Mouse (Mus musculus) MEL (cell line): ENCODE measurements around the gene Exosc1. TPM values are rescaled to one million over a fixed set of nuclear protein-coding genes. Genes with fewer than 3 reads are reported as not detected.

Experiments
- DNase-seq: peaks from one replicate; pipeline ENCODE4 v3.0.0; 2011; ENCODE audit warnings: low read depth, low spot score
- H3K27ac ChIP-seq: 2 replicates; pipeline ENCODE4 v1.5.1; 2012; ENCODE audit warnings: low read depth, mild to moderate bottlenecking, control low read depth, low read length, moderate library complexity; ENCODE audit not compliant: control insufficient read depth
- H3K27me3 ChIP-seq, 2 experiments: fragments of 150-350 bp in 1 of 2; sonication (generic) in 1 of 2; 2 replicates each; pipeline ENCODE4 v1.6.1; 2012; ENCODE audit warnings: low read length in 2 of 2, mild to moderate bottlenecking in 2 of 2, improper control_type of control experiment in 1 of 2, moderate library complexity in 1 of 2; ENCODE audit not compliant: insufficient read depth in 2 of 2, control insufficient read depth in 1 of 2
- H3K36me3 ChIP-seq, 2 experiments: 2 replicates each; pipeline ENCODE4 v1.6.1; 2012 to 2014; ENCODE audit warnings: low read length in 2 of 2, improper control_type of control experiment in 1 of 2, inconsistent platforms in 1 of 2, mild to moderate bottlenecking in 1 of 2; ENCODE audit not compliant: insufficient read depth in 2 of 2, control insufficient read depth in 1 of 2
- H3K4me1 ChIP-seq, 2 experiments: fragments of 150-350 bp in 1 of 2; sonication (generic) in 1 of 2; 2 replicates each; pipeline ENCODE4 v1.6.1; 2012; ENCODE audit warnings: low read length in 2 of 2, improper control_type of control experiment in 1 of 2, mild to moderate bottlenecking in 1 of 2; ENCODE audit not compliant: insufficient read depth in 2 of 2, control insufficient read depth in 1 of 2
- H3K4me3 ChIP-seq, 2 experiments: fragments of 150-350 bp in 1 of 2; sonication (generic) in 1 of 2; 2 replicates each; pipeline ENCODE4 v1.5.1; 2012; ENCODE audit warnings: low read depth in 2 of 2, low read length in 2 of 2, mild to moderate bottlenecking in 2 of 2, moderate library complexity in 2 of 2, control low read depth in 1 of 2, improper control_type of control experiment in 1 of 2; ENCODE audit not compliant: control insufficient read depth in 1 of 2, insufficient read depth in 1 of 2
- H3K79me2 ChIP-seq: 2 replicates; pipeline ENCODE4 v1.6.1; 2012; ENCODE audit warnings: mild to moderate bottlenecking, low read length, moderate library complexity; ENCODE audit not compliant: control insufficient read depth, poor library complexity, insufficient read depth
- H3K9ac ChIP-seq: 2 replicates; pipeline ENCODE4 v1.6.1; 2012; ENCODE audit warnings: low read depth, mild to moderate bottlenecking, control low read depth, low read length, moderate library complexity; ENCODE audit not compliant: control insufficient read depth, poor library complexity, severe bottlenecking
- H3K9me3 ChIP-seq: fragments of 150-350 bp; sonication (generic); replicated peaks from 2 replicates; pipeline ENCODE4 v1.6.1; 2012; ENCODE audit warnings: mild to moderate bottlenecking, low read length, improper control_type of control experiment, moderate library complexity; ENCODE audit not compliant: insufficient read depth
- BHLHE40 ChIP-seq: IDR thresholded peaks from 2 replicates; pipeline ENCODE4 v1.6.1; 2012; ENCODE audit warnings: low read depth, mild to moderate bottlenecking, inconsistent platforms, low read length, improper control_type of control experiment, borderline replicate concordance
- CHD1 ChIP-seq: IDR thresholded peaks from 2 replicates; pipeline ENCODE4 v1.6.1; 2012; ENCODE audit warnings: low read depth, mild to moderate bottlenecking, inconsistent platforms, low read length, improper control_type of control experiment
- CHD2 ChIP-seq: IDR thresholded peaks from 2 replicates; pipeline ENCODE4 v1.6.1; 2011; ENCODE audit warnings: low read length, improper control_type of control experiment
- CTCF ChIP-seq, 3 experiments: IDR thresholded peaks in 2 of 3; conservative IDR thresholded peaks in 1 of 3; 2 replicates each; pipeline ENCODE4 v1.5.1; 2011 to 2012; ENCODE audit warnings: low read length in 3 of 3, low read depth in 2 of 3, mild to moderate bottlenecking in 2 of 3, improper control_type of control experiment in 1 of 3, inconsistent platforms in 1 of 3, mixed read lengths in 1 of 3, moderate library complexity in 1 of 3; ENCODE audit not compliant: control insufficient read depth in 1 of 3, insufficient read depth in 1 of 3, poor library complexity in 1 of 3, severe bottlenecking in 1 of 3
- E2F4 ChIP-seq: IDR thresholded peaks from 2 replicates; pipeline ENCODE4 v1.6.1; 2011; ENCODE audit warnings: low read depth, low read length, improper control_type of control experiment, borderline replicate concordance
- ELF1 ChIP-seq: IDR thresholded peaks from 2 replicates; pipeline ENCODE4 v1.6.1; 2014; ENCODE audit warnings: low read depth, mild to moderate bottlenecking, inconsistent platforms, low read length, improper control_type of control experiment, moderate library complexity
- EP300 ChIP-seq, 2 experiments: IDR thresholded peaks; 2 replicates each; pipeline ENCODE4 v1.6.1; 2011; ENCODE audit warnings: improper control_type of control experiment in 2 of 2, low read length in 2 of 2, low read depth in 1 of 2, mild to moderate bottlenecking in 1 of 2
- ETS1 ChIP-seq: IDR thresholded peaks from 2 replicates; pipeline ENCODE4 v1.6.1; 2012; ENCODE audit warnings: low read depth, mild to moderate bottlenecking, inconsistent platforms, low read length, improper control_type of control experiment, moderate library complexity
- GABPA ChIP-seq: IDR thresholded peaks from 2 replicates; pipeline ENCODE4 v1.6.1; 2012; ENCODE audit warnings: low read depth, mild to moderate bottlenecking, inconsistent platforms, low read length, improper control_type of control experiment, moderate library complexity
- GATA1 ChIP-seq: IDR thresholded peaks from 2 replicates; pipeline ENCODE4 v1.6.1; 2011; ENCODE audit warnings: low read depth, low read length, improper control_type of control experiment
- HCFC1 ChIP-seq: IDR thresholded peaks from 2 replicates; pipeline ENCODE4 v1.6.1; 2012; ENCODE audit warnings: low read depth, mild to moderate bottlenecking, inconsistent platforms, low read length, improper control_type of control experiment, moderate library complexity
- JUND ChIP-seq: IDR thresholded peaks from 2 replicates; pipeline ENCODE4 v1.6.1; 2011; ENCODE audit warnings: low read depth, mild to moderate bottlenecking, improper control_type of control experiment, low read length
- KAT2A ChIP-seq: conservative IDR thresholded peaks from 2 replicates; pipeline ENCODE4 v1.6.1; 2012; ENCODE audit warnings: low read depth, low read length, improper control_type of control experiment, inconsistent platforms
- MAFK ChIP-seq: IDR thresholded peaks from 2 replicates; pipeline ENCODE4 v1.6.1; 2011; ENCODE audit warnings: low read depth, mild to moderate bottlenecking, low read length, improper control_type of control experiment, borderline replicate concordance
- MAX ChIP-seq: IDR thresholded peaks from 2 replicates; pipeline ENCODE4 v1.6.1; 2011; ENCODE audit warnings: low read length, improper control_type of control experiment
- MAZ ChIP-seq: IDR thresholded peaks from 2 replicates; pipeline ENCODE4 v1.6.1; 2012; ENCODE audit warnings: low read depth, mild to moderate bottlenecking, inconsistent platforms, low read length, improper control_type of control experiment
- MEF2A ChIP-seq: IDR thresholded peaks from 2 replicates; pipeline ENCODE4 v1.6.1; 2014; ENCODE audit warnings: low read depth, mild to moderate bottlenecking, inconsistent platforms, low read length, improper control_type of control experiment; ENCODE audit not compliant: poor library complexity, insufficient replicate concordance, severe bottlenecking; ENCODE audit errors: extremely low read depth
- MXI1 ChIP-seq: IDR thresholded peaks from 2 replicates; pipeline ENCODE4 v1.6.1; 2011; ENCODE audit warnings: mild to moderate bottlenecking, low read depth, low read length, improper control_type of control experiment
- MYB ChIP-seq: IDR thresholded peaks from 2 replicates; pipeline ENCODE4 v1.6.1; 2011; ENCODE audit warnings: mild to moderate bottlenecking, low read depth, low read length, improper control_type of control experiment
- MYC ChIP-seq: IDR thresholded peaks from 2 replicates; pipeline ENCODE4 v1.6.1; 2011; ENCODE audit warnings: low read depth, mild to moderate bottlenecking, low read length, improper control_type of control experiment, moderate library complexity
- NELFE ChIP-seq: IDR thresholded peaks from 2 replicates; pipeline ENCODE4 v1.6.1; 2011; ENCODE audit warnings: low read depth, low read length, improper control_type of control experiment
- NRF1 ChIP-seq: IDR thresholded peaks from 2 replicates; pipeline ENCODE4 v1.6.1; 2014; ENCODE audit warnings: low read depth, mild to moderate bottlenecking, inconsistent platforms, low read length, improper control_type of control experiment, moderate library complexity; ENCODE audit not compliant: poor library complexity, insufficient read depth, severe bottlenecking
- POLR2A ChIP-seq, 2 experiments: IDR thresholded peaks; 2 replicates each; pipeline ENCODE4 v1.6.1; 2011 to 2012; ENCODE audit warnings: low read length in 2 of 2, mild to moderate bottlenecking in 2 of 2, control low read depth in 1 of 2, improper control_type of control experiment in 1 of 2, low read depth in 1 of 2, moderate library complexity in 1 of 2; ENCODE audit not compliant: control insufficient read depth in 1 of 2, insufficient read depth in 1 of 2, poor library complexity in 1 of 2
- POLR2AphosphoS2 ChIP-seq: IDR thresholded peaks from 2 replicates; pipeline ENCODE4 v1.6.1; 2011; ENCODE audit warnings: low read length, improper control_type of control experiment
- POLR2AphosphoS5 ChIP-seq: IDR thresholded peaks from 2 replicates; pipeline ENCODE4 v1.6.1; 2012; ENCODE audit warnings: low read depth, borderline replicate concordance, mild to moderate bottlenecking, inconsistent platforms, low read length, moderate library complexity, mixed read lengths
- RAD21 ChIP-seq: IDR thresholded peaks from 2 replicates; pipeline ENCODE4 v1.6.1; 2011; ENCODE audit warnings: mild to moderate bottlenecking, low read depth, low read length, improper control_type of control experiment
- RCOR1 ChIP-seq: IDR thresholded peaks from 2 replicates; pipeline ENCODE4 v1.6.1; 2012; ENCODE audit warnings: low read depth, mild to moderate bottlenecking, inconsistent platforms, low read length, improper control_type of control experiment
- SIN3A ChIP-seq: IDR thresholded peaks from 2 replicates; pipeline ENCODE4 v1.6.1; 2012; ENCODE audit warnings: low read length, improper control_type of control experiment, inconsistent platforms
- SMC3 ChIP-seq: IDR thresholded peaks from 2 replicates; pipeline ENCODE4 v1.6.1; 2011; ENCODE audit warnings: low read depth, low read length, improper control_type of control experiment
- TAL1 ChIP-seq: IDR thresholded peaks from 2 replicates; pipeline ENCODE4 v1.6.1; 2012; ENCODE audit warnings: mild to moderate bottlenecking, inconsistent platforms, low read length, moderate library complexity, mixed read lengths
- TBP ChIP-seq: IDR thresholded peaks from 2 replicates; pipeline ENCODE4 v1.8.0; 2011; ENCODE audit warnings: low read depth, low read length, improper control_type of control experiment
- TCF12 ChIP-seq: IDR thresholded peaks from 2 replicates; pipeline ENCODE4 v1.6.1; 2014; ENCODE audit warnings: low read depth, mild to moderate bottlenecking, inconsistent platforms, low read length, improper control_type of control experiment, moderate library complexity
- UBTF ChIP-seq: IDR thresholded peaks from 2 replicates; pipeline ENCODE4 v1.6.1; 2012; ENCODE audit warnings: low read depth, mild to moderate bottlenecking, inconsistent platforms, low read length, improper control_type of control experiment, moderate library complexity, borderline replicate concordance; ENCODE audit not compliant: insufficient read depth
- USF1 ChIP-seq: IDR thresholded peaks from 2 replicates; pipeline ENCODE4 v1.6.1; 2014; ENCODE audit warnings: low read depth, mild to moderate bottlenecking, inconsistent platforms, low read length, improper control_type of control experiment, moderate library complexity
- USF2 ChIP-seq, 2 experiments: IDR thresholded peaks; 2 replicates each; pipeline ENCODE4 v1.6.1; 2011 to 2012; ENCODE audit warnings: improper control_type of control experiment in 2 of 2, low read length in 2 of 2, borderline replicate concordance in 1 of 2, inconsistent platforms in 1 of 2, low read depth in 1 of 2, mild to moderate bottlenecking in 1 of 2; ENCODE audit not compliant: insufficient read depth in 1 of 2
- ZC3H11A ChIP-seq: IDR thresholded peaks from 2 replicates; pipeline ENCODE4 v1.6.1; 2012; ENCODE audit warnings: low read depth, mild to moderate bottlenecking, inconsistent platforms, low read length, improper control_type of control experiment
- ZKSCAN1 ChIP-seq: IDR thresholded peaks from 2 replicates; pipeline ENCODE4 v1.6.1; 2012; ENCODE audit warnings: low read depth, mild to moderate bottlenecking, inconsistent platforms, low read length, improper control_type of control experiment, moderate library complexity
- ZNF384 ChIP-seq: IDR thresholded peaks from 2 replicates; pipeline ENCODE4 v1.6.1; 2012; ENCODE audit warnings: low read depth, mild to moderate bottlenecking, inconsistent platforms, low read length, improper control_type of control experiment
- polyA plus RNA-seq, 2 experiments: library from polyadenylated mRNA; stranded (reverse) in 1 of 2; unstranded in 1 of 2; fragments of >175 nt in 1 of 2; fragments of >200 nt in 1 of 2; gene quantifications; 2 replicates each; pipeline versions ENCODE4 v1.2.1 to v1.2.4; 2012; ENCODE audit warnings: low replicate concordance in 2 of 2, low read depth in 1 of 2; ENCODE audit not compliant: insufficient read length in 2 of 2, insufficient read depth in 1 of 2, missing spikeins in 1 of 2
- total RNA-seq: library from RNA; depleted of rRNA; stranded (reverse); fragments of 300-350 nt; gene quantifications from 2 replicates; pipeline ENCODE4 v1.2.3, GENCODE M21; 2012

The Exosc1 gene
- total and polyA plus RNA-seq, 3 experiments = 118 to 390 (median 162) TPM

- Histone ChIP-seq H3K36me3 (peaks cover 0 to 36% of the 10 kb centered on the region in 2 experiments; a peak in 2 of 4 replicates), H3K9ac (no peak overlapping the region), H3K9me3 (no peaks in the 10 kb centered on the region), H3K79me2 (peaks cover 17% of the 10 kb centered on the region), H3K27ac (no peak overlapping the region), H3K27me3 (no peaks in the 10 kb centered on the region), H3K4me3 (no peak overlapping the region), H3K4me1 (peaks cover 8 to 36% of the 10 kb centered on the region in 2 experiments)
- peak; percentile 87 for DNase-seq
- TF ChIP-seq HCFC1 = peak; percentile 49; the same call in 1 of the 2 replicates
- TF ChIP-seq GABPA = no peak
- TF ChIP-seq MXI1 = peak; percentile 57; the same call in 1 of the 2 replicates
- TF ChIP-seq MAX = peak; percentile 65; the same call in 1 of the 2 replicates
- TF ChIP-seq JUND = 0 out of 2 replicates have a peak, but pooled peaks have one; percentile 55
- TF ChIP-seq MAZ = no peak
- TF ChIP-seq POLR2AphosphoS5 = no peak
- TF ChIP-seq SIN3A = peak; percentile 76
- no peak for TF ChIP-seq CHD2
- no peak for TF ChIP-seq NELFE
- TF ChIP-seq TAL1 = no peak
- peak; percentile 90 for TF ChIP-seq SMC3
- TF ChIP-seq CTCF (IDR thresholded peaks at IDR 0.05 in 2 of 3, conservative IDR thresholded peaks at IDR 0.05 in 1 of 3; ENCODE audit: control insufficient read depth in 1 of 3, insufficient read depth in 1 of 3, low read depth in 2 of 3, low read length in 3 of 3, poor library complexity in 1 of 3, severe bottlenecking in 1 of 3) = peak; percentile 65 to 89 (median 85)
- no peak for TF ChIP-seq ELF1
- peak; percentile 87 for TF ChIP-seq MYC
- no peak for TF ChIP-seq EP300 (IDR thresholded peaks at IDR 0.05; ENCODE audit: low read depth in 1 of 2, low read length in 2 of 2)
- no peak for TF ChIP-seq ZKSCAN1
- TF ChIP-seq GATA1 = no peak
- TF ChIP-seq ETS1 = no peak
- no peak for TF ChIP-seq MAFK
- TF ChIP-seq ZC3H11A = peak; percentile 60
- no peak for TF ChIP-seq TCF12
- TF ChIP-seq USF1 = 0 out of 2 replicates have a peak, but pooled peaks have one; percentile 13
- TF ChIP-seq RAD21 = peak; percentile 65
- TF ChIP-seq MYB = no peak
- TF ChIP-seq UBTF = no peak
- no peak for TF ChIP-seq RCOR1
- TF ChIP-seq KAT2A = no peak
- no peak for TF ChIP-seq MEF2A
- TF ChIP-seq E2F4 = no peak
- TF ChIP-seq NRF1 = no peak
- TF ChIP-seq CHD1 = no peak
- no peak for TF ChIP-seq POLR2AphosphoS2
- 0 out of 2 replicates have a peak, but pooled peaks have one; percentile 14 for TF ChIP-seq BHLHE40
- no peak for TF ChIP-seq POLR2A (IDR thresholded peaks at IDR 0.05; ENCODE audit: control insufficient read depth in 1 of 2, insufficient read depth in 1 of 2, low read depth in 1 of 2, low read length in 2 of 2, poor library complexity in 1 of 2)
- no peak for TF ChIP-seq USF2 (IDR thresholded peaks at IDR 0.05; ENCODE audit: borderline replicate concordance in 1 of 2, insufficient read depth in 1 of 2, low read depth in 1 of 2, low read length in 2 of 2)
- peak; percentile 78 for TF ChIP-seq TBP
- peak; percentile 43; the same call in 1 of the 2 replicates for TF ChIP-seq ZNF384
These were observed 34.4 kb downstream of the Exosc1 start for GRCm38 (mm10) chr19:41898860-41899259.
